Mouse (Mus musculus): Measurements from ENCODE around the gene Mgat5. TPM values are rescaled to one million over a fixed set of nuclear protein-coding genes. Genes with fewer than 3 reads are reported as not detected.
A peak's percentile ranks its signal among the peaks of the same experiment; 100 is the strongest.

The Mgat5 gene
- total and polyA plus RNA-seq, 2 experiments: 1.9 to 3.8 TPM

- Histone ChIP-seq H3K27me3 (ENCODE audit: control insufficient read depth, insufficient read depth, low read length) (no peaks in the 10 kb centered on the region), H3K4me3 (ENCODE audit: insufficient read depth, low read depth, low read length) (no peak overlapping the region), H3K27ac (replicated peaks; ENCODE audit: insufficient read depth, low read depth, low read length) (no peak overlapping the region), H3K9ac (ENCODE audit: low read depth, low read length) (no peak overlapping the region), H3K4me1 (ENCODE audit: control insufficient read depth, insufficient read depth, low read length) (no peaks in the 10 kb centered on the region), H3K36me3 (ENCODE audit: control insufficient read depth, insufficient read depth, low read length) (no peaks in the 10 kb centered on the region), H3K79me2 (ENCODE audit: control insufficient read depth, insufficient read depth, low read length) (no peaks in the 10 kb centered on the region; the same call in 1 of the 2 replicates)
- WGBS: 60% methylated on average over 9 of the region's 9 CpGs
- TF ChIP-seq POLR2A (IDR thresholded peaks at IDR 0.05; ENCODE audit: extremely low read depth, insufficient read depth, low read length): no peak
- no peak for TF ChIP-seq CTCF (IDR thresholded peaks at IDR 0.05; ENCODE audit: low read depth, low read length)
- DNase-seq (ENCODE audit: extremely low read depth, low read depth, low spot score): peak; percentile 19
Measured at GRCm38 (mm10) chr1:127290879-127291278, 86.1 kb downstream of the Mgat5 start.

GRCm38 (mm10) chr1:127291721-127292120, 86.9 kb downstream of the Mgat5 start:
- Histone ChIP-seq H3K9ac (ENCODE audit: low read depth, low read length) (no peak overlapping the region), H3K4me3 (ENCODE audit: insufficient read depth, low read depth, low read length) (no peak overlapping the region), H3K27me3 (ENCODE audit: control insufficient read depth, insufficient read depth, low read length) (no peaks in the 10 kb centered on the region), H3K4me1 (ENCODE audit: control insufficient read depth, insufficient read depth, low read length) (peaks cover under 1% of the 10 kb centered on the region; the same call in 1 of the 2 replicates), H3K36me3 (ENCODE audit: control insufficient read depth, insufficient read depth, low read length) (no peaks in the 10 kb centered on the region), H3K79me2 (ENCODE audit: control insufficient read depth, insufficient read depth, low read length) (no peaks in the 10 kb centered on the region; the same call in 1 of the 2 replicates), H3K27ac (replicated peaks; ENCODE audit: insufficient read depth, low read depth, low read length) (no peak overlapping the region)
- no peak for DNase-seq (ENCODE audit: extremely low read depth, low read depth, low spot score)
- TF ChIP-seq CTCF (IDR thresholded peaks at IDR 0.05; ENCODE audit: low read depth, low read length) (no peak), POLR2A (IDR thresholded peaks at IDR 0.05; ENCODE audit: extremely low read depth, insufficient read depth, low read length) (no peak)

- TF ChIP-seq CTCF (IDR thresholded peaks at IDR 0.05; ENCODE audit: low read depth, low read length): no peak
- TF ChIP-seq POLR2A (IDR thresholded peaks at IDR 0.05; ENCODE audit: extremely low read depth, insufficient read depth, low read length): no peak
- WGBS: 93% methylated on average over 5 of the region's 5 CpGs
- H3K27me3 ChIP-seq (ENCODE audit: control insufficient read depth, insufficient read depth, low read length): no peaks in the 10 kb centered on the region
- peaks cover 2% of the 10 kb centered on the region; the same call in 1 of the 2 replicates for H3K4me1 ChIP-seq (ENCODE audit: control insufficient read depth, insufficient read depth, low read length)
- DNase-seq (ENCODE audit: extremely low read depth, low read depth, low spot score): no peak
- H3K27ac ChIP-seq (replicated peaks; ENCODE audit: insufficient read depth, low read depth, low read length): no peak overlapping the region
- H3K9ac ChIP-seq (ENCODE audit: low read depth, low read length): no peak overlapping the region
- H3K79me2 ChIP-seq (ENCODE audit: control insufficient read depth, insufficient read depth, low read length): no peaks in the 10 kb centered on the region; the same call in 1 of the 2 replicates
- H3K36me3 ChIP-seq (ENCODE audit: control insufficient read depth, insufficient read depth, low read length): no peaks in the 10 kb centered on the region
- H3K4me3 ChIP-seq (ENCODE audit: insufficient read depth, low read depth, low read length): no peak overlapping the region
Measured at GRCm38 (mm10) chr1:127293286-127293685, 88.5 kb downstream of the Mgat5 start.

- Histone ChIP-seq H3K27me3 (ENCODE audit: control insufficient read depth, insufficient read depth, low read length) (no peaks in the 10 kb centered on the region), H3K36me3 (ENCODE audit: control insufficient read depth, insufficient read depth, low read length) (no peaks in the 10 kb centered on the region), H3K9ac (ENCODE audit: low read depth, low read length) (no peak overlapping the region), H3K4me3 (ENCODE audit: insufficient read depth, low read depth, low read length) (no peak overlapping the region), H3K79me2 (ENCODE audit: control insufficient read depth, insufficient read depth, low read length) (peaks cover 3% of the 10 kb centered on the region; the same call in 1 of the 2 replicates), H3K27ac (replicated peaks; ENCODE audit: insufficient read depth, low read depth, low read length) (no peak overlapping the region), H3K4me1 (ENCODE audit: control insufficient read depth, insufficient read depth, low read length) (peaks cover 2% of the 10 kb centered on the region; the same call in 1 of the 2 replicates)
- no peak for TF ChIP-seq POLR2A (IDR thresholded peaks at IDR 0.05; ENCODE audit: extremely low read depth, insufficient read depth, low read length)
- 6% methylated on average over 3 of the region's 3 CpGs for WGBS
- DNase-seq (ENCODE audit: extremely low read depth, low read depth, low spot score): peak; percentile 24
Measured at GRCm38 (mm10) chr1:127296815-127297214, 92.0 kb downstream of the Mgat5 start.

GRCm38 (mm10) chr1:127299774-127300173, 95.0 kb downstream of the Mgat5 start:
- peaks cover 3% of the 10 kb centered on the region; the same call in 1 of the 2 replicates for H3K79me2 ChIP-seq (ENCODE audit: control insufficient read depth, insufficient read depth, low read length)
- no peak overlapping the region for H3K4me3 ChIP-seq (ENCODE audit: insufficient read depth, low read depth, low read length)
- no peak for DNase-seq (ENCODE audit: extremely low read depth, low read depth, low spot score)
- no peak overlapping the region for H3K9ac ChIP-seq (ENCODE audit: low read depth, low read length)
- WGBS: 79% methylated on average over 1 of the region's 1 CpGs
- no peaks in the 10 kb centered on the region for H3K27me3 ChIP-seq (ENCODE audit: control insufficient read depth, insufficient read depth, low read length)
- no peaks in the 10 kb centered on the region for H3K36me3 ChIP-seq (ENCODE audit: control insufficient read depth, insufficient read depth, low read length)
- H3K27ac ChIP-seq (replicated peaks; ENCODE audit: insufficient read depth, low read depth, low read length): no peak overlapping the region
- no peak for TF ChIP-seq CTCF (IDR thresholded peaks at IDR 0.05; ENCODE audit: low read depth, low read length)
- no peak for TF ChIP-seq POLR2A (IDR thresholded peaks at IDR 0.05; ENCODE audit: extremely low read depth, insufficient read depth, low read length)
- peaks cover 2% of the 10 kb centered on the region; the same call in 1 of the 2 replicates for H3K4me1 ChIP-seq (ENCODE audit: control insufficient read depth, insufficient read depth, low read length)

GRCm38 (mm10) chr1:127301038-127301437, 96.2 kb downstream of the Mgat5 start:
- TF ChIP-seq POLR2A (IDR thresholded peaks at IDR 0.05; ENCODE audit: extremely low read depth, insufficient read depth, low read length): no peak
- no peak for TF ChIP-seq CTCF (IDR thresholded peaks at IDR 0.05; ENCODE audit: low read depth, low read length)
- no peak for DNase-seq (ENCODE audit: extremely low read depth, low read depth, low spot score)
- H3K36me3 ChIP-seq (ENCODE audit: control insufficient read depth, insufficient read depth, low read length): no peaks in the 10 kb centered on the region
- 93% methylated on average over 6 of the region's 6 CpGs for WGBS
- H3K9ac ChIP-seq (ENCODE audit: low read depth, low read length): no peak overlapping the region
- no peak overlapping the region for H3K27ac ChIP-seq (replicated peaks; ENCODE audit: insufficient read depth, low read depth, low read length)
- peaks cover 2% of the 10 kb centered on the region; the same call in 1 of the 2 replicates for H3K4me1 ChIP-seq (ENCODE audit: control insufficient read depth, insufficient read depth, low read length)
- no peak overlapping the region for H3K4me3 ChIP-seq (ENCODE audit: insufficient read depth, low read depth, low read length)
- H3K79me2 ChIP-seq (ENCODE audit: control insufficient read depth, insufficient read depth, low read length): peaks cover 3% of the 10 kb centered on the region; the same call in 1 of the 2 replicates
- H3K27me3 ChIP-seq (ENCODE audit: control insufficient read depth, insufficient read depth, low read length): no peaks in the 10 kb centered on the region

All from liver, adult 2 months (tissue).